Mouse (Mus musculus): ENCODE measurements around the gene Umodl1. TPM values are rescaled to one million over a fixed set of nuclear protein-coding genes. Genes with fewer than 3 reads are reported as not detected.

Gene Umodl1
- polyA plus RNA-seq, 1 experiment from 2014 or later, result 0.10 TPM

DNA sequence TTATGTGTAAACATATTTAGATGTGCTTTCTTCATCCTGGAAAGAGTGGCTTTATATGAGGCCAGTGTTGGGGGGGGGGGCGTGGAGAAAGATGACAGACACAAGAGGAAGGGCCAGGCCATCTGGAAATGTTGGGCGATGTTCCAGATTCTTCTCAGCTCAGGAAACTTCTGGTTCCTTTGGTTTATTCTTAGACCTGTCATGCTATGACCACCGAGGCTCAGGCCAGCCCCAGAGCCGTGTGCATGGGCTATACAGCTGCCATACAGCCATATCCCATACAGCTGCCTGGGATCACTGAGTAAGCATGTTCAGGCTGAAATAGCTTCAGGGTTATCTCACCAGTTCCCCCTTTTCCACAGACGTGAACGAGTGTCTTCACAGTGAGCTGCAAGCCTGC is 18.9 kb downstream of the Umodl1 start:
- no peaks in the 10 kb centered on the region for H3K27me3 ChIP-seq (ENCODE audit: control insufficient read depth, insufficient read depth, low read depth, low read length)
- no peaks in the 10 kb centered on the region; the same call in 1 of the 2 replicates for H3K4me1 ChIP-seq (ENCODE audit: control insufficient read depth, insufficient read depth, low read length)
- WGBS, result 74% methylated on average over 6 of the region's 6 CpGs
- H3K9ac ChIP-seq (ENCODE audit: low read depth, low read length), result no peak overlapping the region
- no peaks in the 10 kb centered on the region for H3K36me3 ChIP-seq (ENCODE audit: control insufficient read depth, insufficient read depth, low read length)
- no peaks in the 10 kb centered on the region for H3K9me3 ChIP-seq (replicated peaks; ENCODE audit: control insufficient read depth, low read length, poor library complexity, severe bottlenecking)
- H3K27ac ChIP-seq (ENCODE audit: low read length), result no peak overlapping the region
- no peak for ATAC-seq
- no peak overlapping the region for H3K4me2 ChIP-seq (ENCODE audit: low read length)
- H3K4me3 ChIP-seq (ENCODE audit: low read depth, low read length), result no peak overlapping the region

DNA sequence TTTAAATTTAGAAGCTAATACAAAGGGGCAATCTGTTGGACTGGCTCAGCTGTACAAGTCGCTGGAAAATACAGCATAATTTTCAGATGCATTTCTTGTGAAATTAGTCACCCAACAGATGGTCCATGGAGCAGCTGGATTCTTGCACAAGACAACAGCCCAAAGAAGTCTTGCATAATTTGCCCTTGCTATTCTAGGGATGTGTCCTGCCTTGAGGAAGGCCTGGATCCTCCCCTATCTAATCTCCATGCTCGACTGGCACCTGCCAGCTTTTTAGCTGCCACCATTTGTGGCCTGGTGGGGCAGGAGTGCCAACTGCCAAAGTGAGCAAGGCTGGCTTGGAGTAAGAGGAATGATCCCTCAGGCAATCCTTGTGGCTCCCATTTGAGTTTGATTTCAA is 22.9 kb downstream of the Umodl1 start:
- no peak overlapping the region for H3K4me3 ChIP-seq (ENCODE audit: low read depth, low read length)
- no peaks in the 10 kb centered on the region for H3K27me3 ChIP-seq (ENCODE audit: control insufficient read depth, insufficient read depth, low read depth, low read length)
- H3K36me3 ChIP-seq (ENCODE audit: control insufficient read depth, insufficient read depth, low read length), result no peaks in the 10 kb centered on the region
- no peaks in the 10 kb centered on the region for H3K4me1 ChIP-seq (ENCODE audit: control insufficient read depth, insufficient read depth, low read length)
- WGBS, result 60% methylated on average over 2 of the region's 2 CpGs
- no peak for ATAC-seq
- no peak overlapping the region for H3K4me2 ChIP-seq (ENCODE audit: low read length)
- no peak overlapping the region for H3K27ac ChIP-seq (ENCODE audit: low read length)
- no peaks in the 10 kb centered on the region for H3K9me3 ChIP-seq (replicated peaks; ENCODE audit: control insufficient read depth, low read length, poor library complexity, severe bottlenecking)
- no peak overlapping the region for H3K9ac ChIP-seq (ENCODE audit: low read depth, low read length)

DNA sequence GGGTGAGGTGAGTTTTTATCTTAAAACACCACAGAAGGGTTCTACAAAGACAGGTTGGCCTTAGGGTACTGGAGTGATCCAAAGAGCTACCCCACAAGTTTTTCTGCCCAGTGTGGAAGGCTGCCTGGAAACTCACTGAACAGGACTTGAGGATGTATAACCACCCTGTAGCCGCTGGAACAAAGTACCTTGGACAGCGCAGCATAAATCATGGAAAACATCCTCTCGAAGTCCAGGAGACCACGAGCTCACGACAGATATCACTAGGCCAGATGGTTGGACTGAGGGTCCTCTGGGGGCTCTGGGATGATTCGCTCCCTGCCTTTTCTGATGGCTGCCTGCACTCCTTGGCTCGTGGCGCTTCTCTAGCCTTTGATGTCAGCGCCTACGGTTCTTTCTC is 24.1 kb downstream of the Umodl1 start:
- Histone ChIP-seq H3K27ac (ENCODE audit: low read length) (no peak overlapping the region), H3K4me3 (ENCODE audit: low read depth, low read length) (no peak overlapping the region), H3K4me1 (ENCODE audit: control insufficient read depth, insufficient read depth, low read length) (no peaks in the 10 kb centered on the region), H3K9ac (ENCODE audit: low read depth, low read length) (no peak overlapping the region), H3K4me2 (ENCODE audit: low read length) (no peak overlapping the region), H3K36me3 (ENCODE audit: control insufficient read depth, insufficient read depth, low read length) (no peaks in the 10 kb centered on the region), H3K9me3 (replicated peaks; ENCODE audit: control insufficient read depth, low read length, poor library complexity, severe bottlenecking) (no peaks in the 10 kb centered on the region), H3K27me3 (ENCODE audit: control insufficient read depth, insufficient read depth, low read depth, low read length) (no peaks in the 10 kb centered on the region)
- WGBS, result 84% methylated on average over 10 of the region's 10 CpGs
- no peak for ATAC-seq

DNA sequence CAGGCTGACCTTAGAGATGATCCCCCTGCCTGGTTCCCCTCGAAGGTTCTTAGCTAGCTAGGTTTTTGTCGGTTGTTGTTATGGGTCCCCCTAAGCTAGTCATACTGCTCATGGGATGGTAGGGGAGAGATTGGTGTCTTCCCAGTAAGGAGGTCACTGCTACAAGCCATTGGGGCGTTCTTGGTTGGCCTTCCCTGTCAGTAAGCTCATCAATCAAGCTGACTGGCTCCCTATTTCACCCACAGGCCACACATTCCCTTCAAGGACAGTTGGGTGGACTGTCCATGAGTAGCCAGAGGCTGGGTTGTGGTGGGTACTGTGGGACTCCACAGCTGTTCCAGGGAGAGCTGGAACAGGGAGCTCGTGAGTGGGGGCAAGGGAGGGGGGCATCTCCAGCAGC is 29.1 kb downstream of the Umodl1 start:
- 92% methylated on average over 4 of the region's 4 CpGs for WGBS

DNA sequence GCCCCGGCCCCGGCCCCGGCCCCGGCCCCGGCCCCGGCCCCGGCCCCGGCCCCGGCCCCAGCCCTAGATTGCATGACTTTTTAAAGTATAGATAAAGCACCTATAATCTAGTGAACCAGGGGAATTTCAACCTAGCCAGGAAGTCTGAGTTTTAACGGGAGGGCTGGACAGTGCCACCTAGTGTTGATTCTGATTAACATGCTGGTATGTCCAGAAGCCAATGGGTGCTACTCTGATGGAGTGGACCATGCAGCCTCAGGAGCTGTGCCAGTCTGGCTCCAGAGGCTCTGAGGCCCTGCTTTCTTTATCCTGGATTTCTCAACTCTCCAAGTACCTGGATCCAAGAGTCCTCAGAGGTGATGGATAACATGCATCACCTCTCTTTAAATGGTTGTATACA is 35.8 kb downstream of the Umodl1 start:
- H3K4me2 ChIP-seq (ENCODE audit: low read length), result no peak overlapping the region
- H3K27ac ChIP-seq (ENCODE audit: low read length), result no peak overlapping the region
- no peak for ATAC-seq
- H3K36me3 ChIP-seq (ENCODE audit: control insufficient read depth, insufficient read depth, low read length), result no peaks in the 10 kb centered on the region
- H3K27me3 ChIP-seq (ENCODE audit: control insufficient read depth, insufficient read depth, low read depth, low read length), result no peaks in the 10 kb centered on the region
- H3K4me1 ChIP-seq (ENCODE audit: control insufficient read depth, insufficient read depth, low read length), result no peaks in the 10 kb centered on the region
- H3K9ac ChIP-seq (ENCODE audit: low read depth, low read length), result no peak overlapping the region
- 75% methylated on average over 10 of the region's 10 CpGs for WGBS
- no peak overlapping the region for H3K4me3 ChIP-seq (ENCODE audit: low read depth, low read length)
- H3K9me3 ChIP-seq (replicated peaks; ENCODE audit: control insufficient read depth, low read length, poor library complexity, severe bottlenecking), result no peaks in the 10 kb centered on the region

More for the DNA sequence above, 29.1 kb downstream of the Umodl1 start:
- H3K9ac ChIP-seq (ENCODE audit: low read depth, low read length), result no peak overlapping the region
- ATAC-seq, result no peak
- H3K36me3 ChIP-seq (ENCODE audit: control insufficient read depth, insufficient read depth, low read length), result no peaks in the 10 kb centered on the region
- H3K9me3 ChIP-seq (replicated peaks; ENCODE audit: control insufficient read depth, low read length, poor library complexity, severe bottlenecking), result no peaks in the 10 kb centered on the region
- no peaks in the 10 kb centered on the region for H3K27me3 ChIP-seq (ENCODE audit: control insufficient read depth, insufficient read depth, low read depth, low read length)
- H3K4me2 ChIP-seq (ENCODE audit: low read length), result no peak overlapping the region
- H3K27ac ChIP-seq (ENCODE audit: low read length), result no peak overlapping the region
- H3K4me3 ChIP-seq (ENCODE audit: low read depth, low read length), result no peak overlapping the region
- H3K4me1 ChIP-seq (ENCODE audit: control insufficient read depth, insufficient read depth, low read length), result no peaks in the 10 kb centered on the region

DNA sequence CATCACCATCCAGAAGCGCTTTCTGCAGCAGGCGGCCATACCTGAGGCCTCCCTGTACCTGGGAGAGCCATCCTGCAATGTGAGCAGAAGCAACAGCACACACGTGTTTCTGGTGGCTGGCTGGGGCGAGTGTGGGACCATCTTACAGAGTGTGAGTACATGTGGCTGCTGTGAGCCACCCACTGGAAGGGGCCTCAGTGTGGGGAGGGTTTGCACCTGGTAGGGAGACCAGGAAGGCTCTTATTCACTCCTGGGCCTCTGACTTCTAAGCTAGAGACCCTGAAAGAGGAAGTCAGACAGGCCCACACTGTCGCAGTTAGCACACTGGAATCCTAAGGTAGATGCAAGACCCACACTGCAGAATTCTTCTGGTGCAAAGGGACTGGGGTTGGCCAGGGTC is 41.9 kb downstream of the Umodl1 start:
- H3K27ac ChIP-seq (ENCODE audit: low read length), result no peak overlapping the region
- ATAC-seq, result no peak
- 85% methylated on average over 5 of the region's 5 CpGs for WGBS

DNA sequence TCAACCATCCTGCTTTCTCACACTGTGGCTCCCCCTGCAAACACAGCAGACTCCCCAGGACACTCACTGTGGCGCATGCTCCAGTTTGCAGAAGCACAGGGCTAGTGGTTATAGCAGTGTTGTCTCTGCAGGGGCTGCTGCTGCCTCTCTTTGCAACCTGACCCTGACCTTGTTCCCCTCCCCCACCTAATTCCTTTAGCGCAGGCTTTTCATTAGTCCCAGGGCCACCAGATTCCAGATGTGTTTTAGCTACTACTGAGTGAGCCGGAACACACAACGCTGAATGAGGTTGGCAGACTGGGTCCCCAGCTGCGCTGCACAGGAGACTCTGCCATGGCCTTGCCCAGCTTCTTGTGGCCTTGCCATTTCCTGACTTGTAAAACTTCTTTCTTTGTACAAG is 46.5 kb downstream of the Umodl1 start:
- 20% methylated on average over 5 of the region's 5 CpGs for WGBS
- no peaks in the 10 kb centered on the region for H3K36me3 ChIP-seq (ENCODE audit: control insufficient read depth, insufficient read depth, low read length)
- no peak for ATAC-seq
- no peak overlapping the region for H3K9ac ChIP-seq (ENCODE audit: low read depth, low read length)
- no peaks in the 10 kb centered on the region for H3K9me3 ChIP-seq (replicated peaks; ENCODE audit: control insufficient read depth, low read length, poor library complexity, severe bottlenecking)
- no peak overlapping the region for H3K4me2 ChIP-seq (ENCODE audit: low read length)
- no peaks in the 10 kb centered on the region for H3K4me1 ChIP-seq (ENCODE audit: control insufficient read depth, insufficient read depth, low read length)
- no peaks in the 10 kb centered on the region for H3K27me3 ChIP-seq (ENCODE audit: control insufficient read depth, insufficient read depth, low read depth, low read length)
- no peak overlapping the region for H3K4me3 ChIP-seq (ENCODE audit: low read depth, low read length)
- no peak overlapping the region for H3K27ac ChIP-seq (ENCODE audit: low read length)

More for the DNA sequence above, 41.9 kb downstream of the Umodl1 start:
- Histone ChIP-seq H3K27me3 (ENCODE audit: control insufficient read depth, insufficient read depth, low read depth, low read length) (no peaks in the 10 kb centered on the region), H3K9ac (ENCODE audit: low read depth, low read length) (no peak overlapping the region), H3K4me3 (ENCODE audit: low read depth, low read length) (no peak overlapping the region), H3K4me1 (ENCODE audit: control insufficient read depth, insufficient read depth, low read length) (no peaks in the 10 kb centered on the region), H3K4me2 (ENCODE audit: low read length) (no peak overlapping the region), H3K36me3 (ENCODE audit: control insufficient read depth, insufficient read depth, low read length) (no peaks in the 10 kb centered on the region), H3K9me3 (replicated peaks; ENCODE audit: control insufficient read depth, low read length, poor library complexity, severe bottlenecking) (no peaks in the 10 kb centered on the region)

DNA sequence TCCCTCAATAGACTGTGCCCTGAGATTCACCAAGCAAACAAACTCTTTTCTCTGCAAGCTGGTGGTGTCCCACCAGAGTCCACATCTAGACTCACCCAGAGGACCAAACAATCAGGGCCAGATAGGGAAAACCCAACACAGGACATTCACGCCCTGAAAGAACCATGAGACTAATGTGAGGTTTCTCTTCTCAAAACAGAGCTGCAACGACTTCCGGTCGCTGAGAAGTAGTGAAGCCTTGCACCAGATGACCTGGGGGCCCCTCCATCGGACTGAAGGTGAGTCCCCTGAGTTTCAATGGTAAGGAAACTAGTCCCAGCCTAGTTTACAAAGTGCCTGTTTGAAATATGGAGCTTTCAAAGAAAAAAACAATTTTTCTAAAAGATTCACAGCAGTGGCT is 48.2 kb downstream of the Umodl1 start:
- no peak overlapping the region for H3K27ac ChIP-seq (ENCODE audit: low read length)
- WGBS, result 86% methylated on average over 5 of the region's 5 CpGs
- H3K27me3 ChIP-seq (ENCODE audit: control insufficient read depth, insufficient read depth, low read depth, low read length), result no peaks in the 10 kb centered on the region
- H3K4me3 ChIP-seq (ENCODE audit: low read depth, low read length), result no peak overlapping the region
- no peak overlapping the region for H3K4me2 ChIP-seq (ENCODE audit: low read length)
- H3K9ac ChIP-seq (ENCODE audit: low read depth, low read length), result no peak overlapping the region
- no peaks in the 10 kb centered on the region for H3K4me1 ChIP-seq (ENCODE audit: control insufficient read depth, insufficient read depth, low read length)
- no peak for ATAC-seq
- H3K36me3 ChIP-seq (ENCODE audit: control insufficient read depth, insufficient read depth, low read length), result no peaks in the 10 kb centered on the region
- no peaks in the 10 kb centered on the region for H3K9me3 ChIP-seq (replicated peaks; ENCODE audit: control insufficient read depth, low read length, poor library complexity, severe bottlenecking)

DNA sequence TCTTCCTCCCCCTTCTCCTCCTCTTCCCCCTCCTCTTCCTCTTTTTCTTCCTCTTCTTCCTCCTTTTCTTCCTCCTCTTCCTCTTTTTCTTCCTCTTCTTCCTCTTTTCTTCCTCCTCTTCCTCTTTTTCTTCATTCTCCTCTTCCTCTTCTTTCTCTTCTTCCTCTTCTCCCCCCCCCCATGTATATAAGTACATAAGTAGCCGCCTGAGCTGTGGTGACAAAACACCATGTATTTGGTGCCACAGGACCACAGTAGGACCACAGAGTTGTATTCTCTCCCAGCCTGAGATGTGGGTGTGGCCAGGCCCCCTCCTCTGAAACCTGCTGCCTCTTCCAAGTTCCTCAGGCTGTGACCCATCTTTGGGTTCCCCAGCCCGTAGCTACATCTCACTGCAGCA is 50.8 kb downstream of the Umodl1 start:
- H3K36me3 ChIP-seq (ENCODE audit: control insufficient read depth, insufficient read depth, low read length), result no peaks in the 10 kb centered on the region
- ATAC-seq, result no peak
- H3K4me2 ChIP-seq (ENCODE audit: low read length), result no peak overlapping the region
- 93% methylated on average over 2 of the region's 2 CpGs for WGBS
- H3K27ac ChIP-seq (ENCODE audit: low read length), result no peak overlapping the region
- H3K27me3 ChIP-seq (ENCODE audit: control insufficient read depth, insufficient read depth, low read depth, low read length), result no peaks in the 10 kb centered on the region
- no peak overlapping the region for H3K4me3 ChIP-seq (ENCODE audit: low read depth, low read length)
- H3K9me3 ChIP-seq (replicated peaks; ENCODE audit: control insufficient read depth, low read length, poor library complexity, severe bottlenecking), result no peaks in the 10 kb centered on the region
- no peaks in the 10 kb centered on the region for H3K4me1 ChIP-seq (ENCODE audit: control insufficient read depth, insufficient read depth, low read length)
- H3K9ac ChIP-seq (ENCODE audit: low read depth, low read length), result no peak overlapping the region

DNA sequence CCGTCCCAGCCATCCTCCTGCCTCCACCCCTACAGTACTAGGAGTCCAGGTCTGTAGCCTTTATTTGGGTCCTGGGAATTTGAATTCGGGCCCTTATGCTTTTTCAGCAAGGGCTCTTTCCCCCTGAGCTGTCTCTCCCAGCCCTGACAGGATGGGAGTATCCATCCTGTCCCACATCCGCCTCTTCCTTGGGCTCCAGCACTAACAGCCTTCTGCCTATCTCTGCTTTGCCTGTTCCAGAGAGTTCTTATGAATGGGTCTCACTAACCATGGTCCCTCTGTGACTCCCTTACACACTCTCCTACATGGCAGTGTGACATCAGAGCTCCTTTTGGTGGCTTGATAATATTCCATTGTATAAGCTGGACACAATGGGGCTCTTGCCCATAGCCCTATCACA is 52.9 kb downstream of the Umodl1 start:
- Histone ChIP-seq H3K9ac (ENCODE audit: low read depth, low read length) (no peak overlapping the region), H3K4me2 (ENCODE audit: low read length) (no peak overlapping the region), H3K4me3 (ENCODE audit: low read depth, low read length) (no peak overlapping the region), H3K27ac (ENCODE audit: low read length) (no peak overlapping the region), H3K27me3 (ENCODE audit: control insufficient read depth, insufficient read depth, low read depth, low read length) (no peaks in the 10 kb centered on the region), H3K36me3 (ENCODE audit: control insufficient read depth, insufficient read depth, low read length) (no peaks in the 10 kb centered on the region), H3K9me3 (replicated peaks; ENCODE audit: control insufficient read depth, low read length, poor library complexity, severe bottlenecking) (no peaks in the 10 kb centered on the region), H3K4me1 (ENCODE audit: control insufficient read depth, insufficient read depth, low read length) (no peaks in the 10 kb centered on the region)
- ATAC-seq, result no peak
- 84% methylated on average over 3 of the region's 3 CpGs for WGBS
